Mouse (Mus musculus): ENCODE data around the gene Zfyve21.

GRCm38 (mm10) chr12:111779544-111779943, 34.4 kb upstream of the Zfyve21 start:
- TF ChIP-seq CTCF (IDR thresholded peaks at IDR 0.05; ENCODE audit: control insufficient read depth, insufficient read depth, insufficient replicate concordance, low read depth, low read length) = peak; percentile 8; the same call in 1 of the 2 replicates
- TF ChIP-seq POLR2A (IDR thresholded peaks at IDR 0.05; ENCODE audit: control insufficient read depth, low read depth, low read length) = no peak
